Mouse (Mus musculus): ENCODE results near the gene Zfhx3. TPM values are rescaled to one million over a fixed set of nuclear protein-coding genes. Genes with fewer than 3 reads are reported as not detected.
A peak's percentile ranks its signal among the peaks of the same experiment; 100 is the strongest.

Zfhx3 gene
- polyA plus RNA-seq, 1 experiment from 2014 or later, result 2.4 TPM

DNA sequence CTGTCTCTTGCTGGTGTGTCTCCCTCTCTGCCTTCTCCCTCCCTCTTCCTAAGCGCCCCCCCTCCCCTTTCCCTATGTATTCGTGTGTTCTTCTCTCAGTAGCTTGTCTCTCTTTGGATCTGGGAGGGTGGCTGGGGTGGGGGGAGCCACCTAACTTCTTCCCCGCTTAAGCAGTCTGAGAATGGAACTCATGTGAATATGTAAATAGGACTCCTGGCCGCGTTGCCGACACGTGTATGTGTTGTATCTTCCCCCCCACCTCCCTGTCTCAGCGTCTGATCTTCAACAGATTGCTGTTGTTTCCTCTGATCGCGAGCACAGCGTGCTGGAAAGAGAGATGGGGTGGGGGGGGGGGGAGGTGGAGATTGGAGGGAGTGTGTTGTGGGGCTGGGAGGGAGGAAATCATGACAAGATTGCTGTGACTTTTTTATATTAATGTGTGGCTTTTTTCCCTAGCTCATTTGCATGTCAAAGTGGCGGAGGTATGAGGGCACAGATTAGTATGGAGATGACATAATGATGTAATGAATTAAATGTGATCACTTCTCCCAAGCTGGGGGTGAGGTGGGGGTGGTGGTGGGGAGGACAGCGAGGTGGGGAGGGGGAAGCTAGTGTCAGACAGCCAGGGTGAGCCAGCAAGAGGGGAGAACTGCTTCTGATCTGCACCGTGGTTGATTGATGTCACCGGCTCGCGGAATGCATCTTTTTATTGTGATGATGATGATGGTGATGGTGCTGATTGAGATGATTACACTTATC is 487 bp downstream of the Zfhx3 start:
- Histone ChIP-seq H3K9ac (ENCODE audit: low read depth, low read length) (no peak overlapping the region), H3K4me3 (ENCODE audit: low read depth, low read length) (no peak overlapping the region), H3K36me3 (ENCODE audit: control insufficient read depth, insufficient read depth) (no peaks in the 10 kb centered on the region), H3K27me3 (replicated peaks; ENCODE audit: control insufficient read depth, insufficient read depth, low read length) (peaks cover 30% of the 10 kb centered on the region; the same call in 1 of the 2 replicates), H3K9me3 (ENCODE audit: control insufficient read depth) (no peaks in the 10 kb centered on the region), H3K27ac (ENCODE audit: low read depth, low read length) (no peak overlapping the region), H3K4me2 (replicated peaks; ENCODE audit: low read depth) (peak overlapping the region; percentile 30; the same call in 1 of the 2 replicates), H3K4me1 (replicated peaks; ENCODE audit: control insufficient read depth, insufficient read depth, low read length) (0 out of 2 replicates have a peak, but pooled peaks cover 5% of the 10 kb centered on the region)
- no peak for TF ChIP-seq CTCF (IDR thresholded peaks at IDR 0.05; ENCODE audit: low read depth)
- ATAC-seq, result no peak
- 3% methylated on average over 15 of the region's 17 CpGs for WGBS

DNA sequence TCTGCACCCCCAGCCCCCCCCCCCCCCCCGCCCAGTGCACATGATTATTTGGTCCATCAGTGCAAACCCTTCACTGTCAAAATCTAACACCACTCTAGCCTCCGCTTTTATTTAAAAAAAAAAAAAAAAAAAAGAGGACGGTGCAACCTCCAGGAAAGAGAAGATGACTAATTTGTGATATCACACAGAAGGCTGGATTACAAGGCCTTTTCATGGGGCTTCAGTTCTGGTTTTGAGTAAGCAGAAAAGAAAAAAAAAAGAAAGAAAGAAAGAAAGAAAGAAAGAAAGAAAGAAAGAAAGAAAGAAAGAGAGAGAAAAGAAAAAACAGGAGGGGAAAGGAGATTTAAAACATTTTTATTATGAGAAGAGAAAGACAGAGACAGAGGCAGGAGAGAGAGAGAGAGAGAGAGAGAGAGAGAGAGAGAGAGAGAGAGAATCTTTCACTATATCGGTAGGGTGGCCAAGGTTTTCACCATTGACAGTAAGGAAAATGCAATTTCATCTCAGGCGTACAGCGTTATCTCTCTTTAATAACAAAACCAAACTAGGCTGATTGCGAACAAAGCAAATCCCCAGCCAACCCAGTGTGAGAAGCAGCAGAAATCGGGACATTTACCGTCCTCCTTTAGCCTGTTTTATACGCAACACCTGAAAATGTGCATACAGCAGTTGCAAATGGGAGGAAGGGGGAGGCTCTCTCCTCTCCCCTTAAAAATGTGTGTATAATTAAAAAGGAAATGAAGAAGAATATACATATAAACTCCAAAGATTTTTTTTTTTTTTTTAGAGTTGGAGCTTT is 1.3 kb downstream of the Zfhx3 start:
- no peak overlapping the region for H3K4me3 ChIP-seq (ENCODE audit: low read depth, low read length)
- no peaks in the 10 kb centered on the region for H3K36me3 ChIP-seq (ENCODE audit: control insufficient read depth, insufficient read depth)
- H3K4me1 ChIP-seq (replicated peaks; ENCODE audit: control insufficient read depth, insufficient read depth, low read length), result 0 out of 2 replicates have a peak, but pooled peaks cover 5% of the 10 kb centered on the region
- no peaks in the 10 kb centered on the region for H3K9me3 ChIP-seq (ENCODE audit: control insufficient read depth)
- H3K4me2 ChIP-seq (replicated peaks; ENCODE audit: low read depth), result 0 out of 2 replicates have a peak overlapping the region, but pooled peaks have one; percentile 30
- ATAC-seq, result no peak
- H3K27me3 ChIP-seq (replicated peaks; ENCODE audit: control insufficient read depth, insufficient read depth, low read length), result peaks cover 30% of the 10 kb centered on the region; the same call in 1 of the 2 replicates
- WGBS, result 16% methylated on average over 10 of the region's 10 CpGs
- TF ChIP-seq CTCF (IDR thresholded peaks at IDR 0.05; ENCODE audit: low read depth), result no peak
- H3K27ac ChIP-seq (ENCODE audit: low read depth, low read length), result no peak overlapping the region
- no peak overlapping the region for H3K9ac ChIP-seq (ENCODE audit: low read depth, low read length)

GRCm38 (mm10) chr8:107944676-107945600 is 2.5 kb downstream of the Zfhx3 start:
- TF ChIP-seq CTCF (IDR thresholded peaks at IDR 0.05; ENCODE audit: low read depth), result no peak
- H3K27me3 ChIP-seq (replicated peaks; ENCODE audit: control insufficient read depth, insufficient read depth, low read length), result peaks cover 30% of the 10 kb centered on the region; the same call in 1 of the 2 replicates
- H3K36me3 ChIP-seq (ENCODE audit: control insufficient read depth, insufficient read depth), result no peaks in the 10 kb centered on the region
- H3K4me3 ChIP-seq (ENCODE audit: low read depth, low read length), result peak overlapping the region; percentile 22
- no peak overlapping the region for H3K27ac ChIP-seq (ENCODE audit: low read depth, low read length)
- no peak overlapping the region for H3K9ac ChIP-seq (ENCODE audit: low read depth, low read length)
- no peak for ATAC-seq
- 19% methylated on average over 31 of the region's 31 CpGs for WGBS
- no peaks in the 10 kb centered on the region for H3K9me3 ChIP-seq (ENCODE audit: control insufficient read depth)
- H3K4me2 ChIP-seq (replicated peaks; ENCODE audit: low read depth), result peak overlapping the region; percentile 54
- H3K4me1 ChIP-seq (replicated peaks; ENCODE audit: control insufficient read depth, insufficient read depth, low read length), result 0 out of 2 replicates have a peak, but pooled peaks cover 5% of the 10 kb centered on the region

GRCm38 (mm10) chr8:107946888-107947287 is 4.4 kb downstream of the Zfhx3 start:
- Histone ChIP-seq H3K27me3 (replicated peaks; ENCODE audit: control insufficient read depth, insufficient read depth, low read length) (peaks cover 25% of the 10 kb centered on the region; the same call in 1 of the 2 replicates), H3K27ac (ENCODE audit: low read depth, low read length) (no peak overlapping the region), H3K4me2 (replicated peaks; ENCODE audit: low read depth) (no peak overlapping the region), H3K4me3 (ENCODE audit: low read depth, low read length) (no peak overlapping the region), H3K36me3 (ENCODE audit: control insufficient read depth, insufficient read depth) (no peaks in the 10 kb centered on the region), H3K9ac (ENCODE audit: low read depth, low read length) (no peak overlapping the region), H3K4me1 (replicated peaks; ENCODE audit: control insufficient read depth, insufficient read depth, low read length) (0 out of 2 replicates have a peak, but pooled peaks cover 5% of the 10 kb centered on the region), H3K9me3 (ENCODE audit: control insufficient read depth) (no peaks in the 10 kb centered on the region)
- 46% methylated on average over 5 of the region's 5 CpGs for WGBS
- TF ChIP-seq CTCF (IDR thresholded peaks at IDR 0.05; ENCODE audit: low read depth), result no peak
- ATAC-seq, result no peak

GRCm38 (mm10) chr8:107955887-107956286 is 13.4 kb downstream of the Zfhx3 start:
- Histone ChIP-seq H3K27me3 (replicated peaks; ENCODE audit: control insufficient read depth, insufficient read depth, low read length) (no peaks in the 10 kb centered on the region), H3K4me3 (ENCODE audit: low read depth, low read length) (no peak overlapping the region), H3K4me2 (replicated peaks; ENCODE audit: low read depth) (no peak overlapping the region), H3K36me3 (ENCODE audit: control insufficient read depth, insufficient read depth) (no peaks in the 10 kb centered on the region), H3K9ac (ENCODE audit: low read depth, low read length) (no peak overlapping the region), H3K4me1 (replicated peaks; ENCODE audit: control insufficient read depth, insufficient read depth, low read length) (no peaks in the 10 kb centered on the region), H3K9me3 (ENCODE audit: control insufficient read depth) (no peaks in the 10 kb centered on the region), H3K27ac (ENCODE audit: low read depth, low read length) (no peak overlapping the region)
- peak; percentile 66 for TF ChIP-seq CTCF (IDR thresholded peaks at IDR 0.05; ENCODE audit: low read depth)
- ATAC-seq, result no peak
- 66% methylated on average over 3 of the region's 3 CpGs for WGBS

Measured in intestine, postnatal 0 days (tissue).